Mouse (Mus musculus) spleen, postnatal 10 days (tissue): ENCODE data around the gene Esx1.

Experiments used
- DNase-seq, 2 experiments: peaks; one replicate each; pipeline ENCODE4 v3.0.0; 2021 to 2022; ENCODE audit warnings: low spot score in 2 of 2

The Esx1 gene

DNA sequence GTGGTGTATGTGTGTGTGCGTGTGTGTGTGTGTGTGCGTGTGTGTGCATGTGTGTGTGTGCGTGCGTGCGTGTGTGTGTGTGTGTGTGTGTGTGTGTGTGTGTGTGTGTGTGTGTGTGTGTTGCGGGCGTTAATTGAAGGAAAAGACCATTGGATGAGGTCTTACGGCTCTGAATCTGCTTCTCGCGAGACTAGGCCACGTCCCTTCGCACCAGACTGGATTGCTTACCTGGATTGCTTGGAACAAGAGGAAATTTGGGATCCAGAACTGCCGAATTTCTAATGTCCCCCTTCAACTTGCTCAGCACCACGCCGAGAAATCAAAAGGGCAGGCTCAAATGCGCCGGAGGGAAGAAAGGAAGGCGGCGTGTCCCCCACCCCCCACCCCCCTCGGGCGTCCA is at the start of gene Esx1:
TSS of gene Esx1 (minus strand) at position 366 of the 400 bp plus-strand sequence.
- no peak for DNase-seq

DNA sequence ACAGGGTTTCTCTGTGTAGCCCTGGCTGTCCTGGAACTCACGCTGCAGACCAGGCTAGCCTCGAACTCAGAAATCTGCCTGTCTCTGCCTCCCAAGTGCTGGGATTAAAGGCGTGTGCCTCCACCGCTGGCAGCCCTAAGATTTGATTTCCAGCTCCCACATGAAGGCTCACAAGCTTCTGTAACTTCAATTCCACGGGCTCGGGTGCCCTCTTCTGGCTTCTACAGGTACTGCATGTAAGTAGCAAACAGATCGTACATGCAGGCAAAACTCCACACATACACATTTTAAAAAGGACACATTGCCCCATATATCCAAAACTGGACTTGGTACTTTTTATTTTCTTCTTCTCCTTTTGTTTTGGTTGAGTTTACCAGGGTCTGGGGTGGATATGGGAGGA is 48.1 kb upstream of the Esx1 start:
- peak in 1 of 2 experiments; percentile 17 for DNase-seq

- DNase-seq: no peak
Observed at GRCm38 (mm10) chrX:137167658-137168057, 45.8 kb upstream of the Esx1 start.

DNA sequence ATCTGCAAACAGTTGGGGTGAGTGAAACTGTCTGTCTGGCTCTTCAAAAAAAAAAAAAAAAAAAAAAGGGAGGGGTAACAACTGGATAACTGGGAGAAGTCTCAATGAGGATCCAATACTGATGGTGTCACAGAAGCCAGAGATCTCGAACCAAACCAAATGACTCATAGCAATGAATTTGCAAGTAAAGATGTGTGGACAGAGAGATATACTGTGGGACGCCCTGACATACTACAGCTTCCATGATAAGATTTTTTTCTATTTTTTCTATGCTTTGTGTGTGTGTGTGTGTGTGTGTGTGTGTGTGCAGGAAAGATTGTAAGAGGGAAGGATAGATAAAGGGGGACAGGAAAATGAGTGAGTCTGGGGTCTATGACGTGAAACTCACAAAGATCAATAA is 43.7 kb upstream of the Esx1 start:
- no peak for DNase-seq

GRCm38 (mm10) chrX:137162700-137163099 is 40.8 kb upstream of the Esx1 start:
- DNase-seq: no peak

DNA sequence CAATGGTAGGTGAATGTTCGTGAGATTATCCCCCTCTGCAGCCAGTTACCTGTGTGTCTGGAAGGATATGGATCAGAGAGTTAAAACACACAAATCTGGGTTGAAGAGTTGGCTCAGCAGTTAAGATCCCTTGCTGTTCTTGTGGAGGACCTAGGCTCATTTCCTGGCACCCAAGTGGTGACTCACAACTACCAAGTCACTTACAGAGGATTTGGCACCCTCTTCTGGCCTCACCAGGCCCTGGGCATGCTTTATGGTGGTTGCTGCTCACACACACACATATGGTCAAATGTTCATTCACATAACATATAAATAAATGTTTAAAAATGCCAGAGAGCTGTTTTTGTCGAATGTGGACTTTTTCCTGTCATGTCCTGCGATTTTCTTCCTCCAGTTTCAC is 39.1 kb upstream of the Esx1 start:
- no peak for DNase-seq

- no peak for DNase-seq
Observed at GRCm38 (mm10) chrX:137149050-137149449, 27.2 kb upstream of the Esx1 start.

DNA sequence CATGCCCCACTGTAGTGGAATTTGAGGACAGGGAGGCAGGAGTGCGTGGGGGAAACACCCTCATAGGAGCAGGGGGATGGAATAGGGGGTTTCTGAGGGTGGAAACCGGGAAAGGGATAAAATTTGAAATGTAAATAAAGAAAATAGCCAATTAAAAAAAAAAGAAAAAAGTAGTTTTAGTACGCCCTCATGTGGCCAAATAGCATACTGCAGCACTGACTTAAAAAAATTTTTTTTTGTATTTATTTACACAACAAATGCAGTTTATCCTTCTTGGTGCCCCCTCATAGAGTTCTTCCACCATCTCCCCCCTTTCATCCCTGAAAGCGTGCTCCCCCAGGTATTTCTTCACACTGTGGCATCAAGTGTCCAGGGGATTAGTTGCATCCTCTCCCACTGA is 22.8 kb upstream of the Esx1 start:
- no peak for DNase-seq

- no peak for DNase-seq
Observed at GRCm38 (mm10) chrX:137143726-137144125, 21.8 kb upstream of the Esx1 start.

DNA sequence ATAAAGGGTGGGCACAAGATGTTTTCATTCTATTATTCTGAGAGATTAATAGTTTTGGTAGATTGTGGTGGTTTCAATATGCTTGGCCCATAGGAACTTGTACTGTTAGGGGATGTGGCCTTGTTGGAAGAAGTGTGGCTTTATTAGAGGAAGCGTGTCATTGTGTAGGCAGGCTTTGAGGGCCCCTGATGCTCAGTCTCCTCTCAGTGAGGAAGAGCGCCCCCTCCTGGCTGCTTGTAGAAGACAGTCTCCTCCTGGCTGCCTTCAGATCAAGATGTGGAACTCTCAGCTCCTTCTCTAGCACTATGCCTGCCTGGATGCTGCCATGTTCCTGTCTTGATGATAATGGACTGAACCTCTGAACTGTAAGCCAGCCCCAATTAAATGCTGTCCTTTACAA is 20.7 kb upstream of the Esx1 start:
- DNase-seq: peak in 1 of 2 experiments; percentile 40

DNA sequence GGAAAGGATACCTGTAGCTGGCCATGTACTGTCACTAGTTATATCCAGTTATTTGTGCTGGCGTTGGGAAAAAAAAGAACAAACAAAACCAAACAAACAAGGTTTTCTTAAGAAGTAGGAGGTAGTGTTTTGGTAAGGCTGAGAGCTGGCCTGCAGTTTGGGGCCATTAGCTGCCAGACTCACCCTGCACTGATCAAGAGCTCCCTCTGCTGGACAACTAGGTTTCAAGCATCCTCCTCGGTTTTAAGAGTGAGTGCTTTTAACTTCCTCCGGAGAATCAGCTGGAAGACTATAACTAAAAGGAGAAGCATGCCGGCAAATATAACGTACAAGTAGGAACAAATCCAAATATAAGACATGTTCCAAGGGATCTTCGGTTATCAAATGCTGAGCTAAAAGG is 19.8 kb upstream of the Esx1 start:
- DNase-seq: peak in 1 of 2 experiments; percentile 42

- no peak for DNase-seq
Observed at GRCm38 (mm10) chrX:137127542-137127941, 5.7 kb upstream of the Esx1 start.

- DNase-seq: no peak
Observed at GRCm38 (mm10) chrX:137119675-137120423, 2.0 kb downstream of the Esx1 start.

DNA sequence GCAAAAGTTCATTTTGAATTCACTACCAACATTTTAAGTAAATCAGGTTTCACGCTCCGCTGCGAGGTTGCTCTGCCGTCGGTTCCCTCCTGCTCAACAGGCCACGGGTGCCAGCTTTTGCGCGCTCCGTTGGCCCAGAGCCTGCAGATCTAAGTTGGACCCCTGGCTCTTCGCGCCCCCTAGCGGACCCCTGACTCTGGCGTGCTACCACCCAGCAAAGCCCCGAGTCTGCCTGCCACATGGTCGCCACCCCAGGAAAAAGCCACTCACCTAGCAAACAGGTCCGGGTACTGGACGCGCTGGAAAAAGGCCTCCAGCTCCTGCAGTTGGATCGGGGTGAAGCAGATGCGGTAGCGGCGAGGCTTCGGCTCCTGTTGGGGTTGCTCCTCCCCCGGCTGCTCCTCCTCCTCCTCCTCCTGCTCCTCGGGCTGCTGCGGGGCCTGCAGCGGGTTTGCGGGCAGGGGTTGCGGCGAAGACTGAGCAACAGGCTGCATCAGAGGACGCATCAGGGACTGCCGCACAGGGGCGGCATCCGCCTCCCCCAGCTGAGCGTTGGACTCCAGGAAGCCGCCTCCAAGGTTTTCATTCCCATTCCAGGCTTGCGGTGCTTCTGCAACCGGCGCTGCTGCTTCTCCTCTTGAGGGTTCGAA is 3.7 kb downstream of the Esx1 start:
- DNase-seq: peak in 1 of 2 experiments; percentile 47

GRCm38 (mm10) chrX:137106498-137106897 is 15.4 kb downstream of the Esx1 start:
- DNase-seq: no peak

DNA sequence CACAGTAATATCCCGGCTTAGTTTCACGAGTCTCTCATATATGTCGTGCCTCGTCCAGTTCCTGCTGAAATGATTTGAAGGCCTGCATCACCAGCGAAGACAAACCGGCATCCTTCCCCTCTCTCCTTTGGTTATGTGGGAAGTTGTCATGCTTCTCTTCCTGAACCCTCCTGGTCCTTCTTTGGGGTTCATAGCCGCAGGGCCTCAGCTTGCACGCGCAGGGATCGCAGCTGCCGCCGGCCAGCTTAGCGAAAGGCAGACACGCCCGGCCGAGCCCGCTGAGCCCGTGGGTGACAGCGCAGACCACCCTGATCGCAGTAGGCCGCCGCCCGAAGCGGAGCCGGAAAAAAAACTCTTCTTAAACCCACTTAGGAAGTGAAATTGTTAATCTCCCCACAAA is 17.4 kb downstream of the Esx1 start:
- DNase-seq: no peak
